Mouse (Mus musculus) cerebellum, adult 11 months (tissue): ENCODE results near the gene Olfr800.

Experiments used
- DNase-seq: peaks from one replicate; pipeline ENCODE4 v3.0.0; 2022

Gene Olfr800

GRCm38 (mm10) chr10:129657394-129657793 is at the start of gene Olfr800:
Olfr800 (plus strand) TSS chr10:129657694.
- DNase-seq = no peak

GRCm38 (mm10) chr10:129612470-129612869 is 45.0 kb upstream of the Olfr800 start, which contains the start of gene Olfr796:
Olfr796 (minus strand) TSS chr10:129612570.
- DNase-seq = no peak

- no peak for DNase-seq
These were observed 35.8 kb upstream of the Olfr800 start for GRCm38 (mm10) chr10:129621724-129622123.

- no peak for DNase-seq
These were observed 34.2 kb upstream of the Olfr800 start for GRCm38 (mm10) chr10:129623251-129623650.

- no peak for DNase-seq
These were observed 29.7 kb upstream of the Olfr800 start, which contains the start of gene Olfr798 for GRCm38 (mm10) chr10:129627834-129628233. Olfr798 (minus strand) TSS chr10:129627934.

GRCm38 (mm10) chr10:129637184-129637583 is 20.3 kb upstream of the Olfr800 start, which contains the start of gene Olfr799:
Olfr799 (plus strand) TSS chr10:129637484.
- no peak for DNase-seq

- no peak for DNase-seq
These were observed 5.7 kb upstream of the Olfr800 start for GRCm38 (mm10) chr10:129651763-129652162.

GRCm38 (mm10) chr10:129673765-129674164 is 16.3 kb downstream of the Olfr800 start, which contains the start of gene Olfr801:
Olfr801 (minus strand) TSS chr10:129673865.
- DNase-seq = no peak

GRCm38 (mm10) chr10:129688069-129688468 is 30.6 kb downstream of the Olfr800 start, which contains the start of gene Olfr802:
Olfr802 (minus strand) TSS chr10:129688169.
- no peak for DNase-seq

GRCm38 (mm10) chr10:129694186-129694585 is 36.7 kb downstream of the Olfr800 start, which contains the start of gene Olfr803:
Olfr803 (minus strand) TSS chr10:129694286.
- DNase-seq = no peak

GRCm38 (mm10) chr10:129702910-129703309 is 45.4 kb downstream of the Olfr800 start, which contains the start of gene Olfr804:
Olfr804 (plus strand) TSS chr10:129703210.
- DNase-seq = no peak
